Mouse (Mus musculus) layer of hippocampus, postnatal 10 days (tissue): ENCODE results near the gene Efna2. TPM values are rescaled to one million over a fixed set of nuclear protein-coding genes. Genes with fewer than 3 reads are reported as not detected.

Source experiments
- DNase-seq, 2 experiments: peaks; one replicate each; pipeline ENCODE4 v3.0.0; 2021; ENCODE audit warnings: low spot score in 2 of 2
- total RNA-seq, 2 experiments: library from RNA; stranded (reverse); gene quantifications; 2 replicates each; pipeline ENCODE4 v1.2.3; 2021

The Efna2 gene
- total RNA-seq, 2 experiments from 2014 or later: 16.8 to 19.8 TPM

- DNase-seq: peak; percentile 99 to 100
Measured at GRCm38 (mm10) chr10:80167460-80168037, 11.7 kb upstream of the Efna2 start.

- peak; percentile 91 to 94 for DNase-seq
Measured at GRCm38 (mm10) chr10:80168038-80168661, 11.1 kb upstream of the Efna2 start.

GRCm38 (mm10) chr10:80169070-80169469, 10.2 kb upstream of the Efna2 start:
- DNase-seq: no peak

- no peak for DNase-seq
Measured at GRCm38 (mm10) chr10:80169651-80170050, 9.6 kb upstream of the Efna2 start.

- no peak for DNase-seq
Measured at GRCm38 (mm10) chr10:80170052-80170451, 9.2 kb upstream of the Efna2 start.

- DNase-seq: no peak
Measured at GRCm38 (mm10) chr10:80170601-80171021, 8.7 kb upstream of the Efna2 start.

- DNase-seq: no peak
Measured at GRCm38 (mm10) chr10:80171252-80171651, 8.0 kb upstream of the Efna2 start.

GRCm38 (mm10) chr10:80171760-80172526, 7.3 kb upstream of the Efna2 start:
- peak; percentile 13 to 55 for DNase-seq

GRCm38 (mm10) chr10:80172527-80173292, 6.6 kb upstream of the Efna2 start, which contains the start of gene 1600002K03Rik:
Gene 1600002K03Rik (plus strand): TSS chr10:80172944.
- DNase-seq: peak; percentile 88 to 91

GRCm38 (mm10) chr10:80173358-80173757, 5.9 kb upstream of the Efna2 start:
- no peak for DNase-seq

- no peak for DNase-seq
Measured at GRCm38 (mm10) chr10:80173955-80174640, 5.2 kb upstream of the Efna2 start.

GRCm38 (mm10) chr10:80174705-80175104, 4.6 kb upstream of the Efna2 start:
- DNase-seq: peak in 1 of 2 experiments; percentile 44

GRCm38 (mm10) chr10:80175536-80176269, 3.6 kb upstream of the Efna2 start:
- peak; percentile 59 to 67 for DNase-seq

GRCm38 (mm10) chr10:80176270-80176834, 2.9 kb upstream of the Efna2 start:
- no peak for DNase-seq

GRCm38 (mm10) chr10:80177441-80178279, 1.6 kb upstream of the Efna2 start:
- DNase-seq: no peak

GRCm38 (mm10) chr10:80180288-80180687, 1.0 kb downstream of the Efna2 start:
- DNase-seq: no peak

GRCm38 (mm10) chr10:80180823-80181222, 1.5 kb downstream of the Efna2 start:
- no peak for DNase-seq

- DNase-seq: no peak
Measured at GRCm38 (mm10) chr10:80182547-80182946, 3.3 kb downstream of the Efna2 start.

GRCm38 (mm10) chr10:80186649-80187048, 7.4 kb downstream of the Efna2 start:
- no peak for DNase-seq
